Mouse (Mus musculus): ENCODE data around the gene Ajuba. TPM values are rescaled to one million over a fixed set of nuclear protein-coding genes. Genes with fewer than 3 reads are reported as not detected.

The Ajuba gene
- total RNA-seq, 2 experiments from 2014 or later: 1.7 to 1.9 TPM

- DNase-seq (ENCODE audit: low spot score in 2 of 2): peak; percentile 42 to 68
Measured at GRCm38 (mm10) chr14:54592319-54592934, 15.1 kb upstream of the Ajuba start.

- DNase-seq (ENCODE audit: low spot score in 2 of 2): no peak
Measured at GRCm38 (mm10) chr14:54591056-54591455, 13.7 kb upstream of the Ajuba start.

GRCm38 (mm10) chr14:54583681-54584338, 6.5 kb upstream of the Ajuba start:
- DNase-seq (ENCODE audit: low spot score in 2 of 2): peak; percentile 63 to 70

- no peak for DNase-seq (ENCODE audit: low spot score in 2 of 2)
Measured at GRCm38 (mm10) chr14:54582536-54582935, 5.2 kb upstream of the Ajuba start.

- no peak for DNase-seq (ENCODE audit: low spot score in 2 of 2)
Measured at GRCm38 (mm10) chr14:54579638-54580037, 2.3 kb upstream of the Ajuba start.

- no peak for DNase-seq (ENCODE audit: low spot score in 2 of 2)
Measured at GRCm38 (mm10) chr14:54578063-54578462, 705 bp upstream of the Ajuba start.

- DNase-seq (ENCODE audit: low spot score in 2 of 2): no peak
Measured at GRCm38 (mm10) chr14:54576241-54577088, 893 bp downstream of the Ajuba start.

GRCm38 (mm10) chr14:54575631-54576030, 1.7 kb downstream of the Ajuba start:
- DNase-seq (ENCODE audit: low spot score in 2 of 2): peak in 1 of 2 experiments; percentile 16

GRCm38 (mm10) chr14:54575031-54575430, 2.3 kb downstream of the Ajuba start:
- DNase-seq (ENCODE audit: low spot score in 2 of 2): no peak

GRCm38 (mm10) chr14:54574253-54574652, 3.1 kb downstream of the Ajuba start:
- DNase-seq (ENCODE audit: low spot score in 2 of 2): no peak

- no peak for DNase-seq (ENCODE audit: low spot score in 2 of 2)
Measured at GRCm38 (mm10) chr14:54572790-54573736, 4.3 kb downstream of the Ajuba start.

- DNase-seq (ENCODE audit: low spot score in 2 of 2): no peak
Measured at GRCm38 (mm10) chr14:54572122-54572521, 5.2 kb downstream of the Ajuba start.

GRCm38 (mm10) chr14:54569451-54570392, 7.6 kb downstream of the Ajuba start:
- DNase-seq (ENCODE audit: low spot score in 2 of 2): no peak

- peak; percentile 74 to 80 for DNase-seq (ENCODE audit: low spot score in 2 of 2)
Measured at GRCm38 (mm10) chr14:54568694-54569414, 8.5 kb downstream of the Ajuba start.

GRCm38 (mm10) chr14:54560527-54561242, 16.7 kb downstream of the Ajuba start:
- no peak for DNase-seq (ENCODE audit: low spot score in 2 of 2)

GRCm38 (mm10) chr14:54557330-54557729, 20.0 kb downstream of the Ajuba start:
- DNase-seq (ENCODE audit: low spot score in 2 of 2): no peak

GRCm38 (mm10) chr14:54553975-54554769, 23.2 kb downstream of the Ajuba start, which contains the start of gene Haus4:
Gene Haus4, minus strand, starts transcription at chr14:54554616.
- peak; percentile 56 to 68 for DNase-seq (ENCODE audit: low spot score in 2 of 2)

Data from left cerebral cortex, adult 18-20 months (tissue).